Mouse (Mus musculus) natural killer cell, adult 2 months (primary cell): ENCODE measurements around the gene Dnah2.

Experiments used
- DNase-seq, 2 experiments: peaks; one replicate each; pipeline ENCODE4 v3.0.0; 2022; ENCODE audit warnings: low spot score in 2 of 2

Gene Dnah2

GRCm38 (mm10) chr11:69408541-69409377 is 140.2 kb downstream of the Dnah2 start:
- DNase-seq: peak; percentile 84

GRCm38 (mm10) chr11:69407724-69408004 is 141.2 kb downstream of the Dnah2 start:
- no peak for DNase-seq

GRCm38 (mm10) chr11:69406867-69407723 is 141.8 kb downstream of the Dnah2 start:
- no peak for DNase-seq

- DNase-seq: no peak
Measured at GRCm38 (mm10) chr11:69406282-69406681, 142.6 kb downstream of the Dnah2 start.

GRCm38 (mm10) chr11:69405397-69406200 is 143.3 kb downstream of the Dnah2 start:
- no peak for DNase-seq

- no peak for DNase-seq
Measured at GRCm38 (mm10) chr11:69404595-69405396, 144.1 kb downstream of the Dnah2 start.

- DNase-seq: no peak
Measured at GRCm38 (mm10) chr11:69403691-69404594, 145.0 kb downstream of the Dnah2 start.

- DNase-seq: no peak
Measured at GRCm38 (mm10) chr11:69401987-69402386, 146.9 kb downstream of the Dnah2 start.

- DNase-seq: peak; percentile 82 to 88
Measured at GRCm38 (mm10) chr11:69401210-69401637, 147.7 kb downstream of the Dnah2 start.

GRCm38 (mm10) chr11:69400083-69400850 is 148.6 kb downstream of the Dnah2 start:
- DNase-seq: no peak

GRCm38 (mm10) chr11:69399201-69400082 is 149.5 kb downstream of the Dnah2 start:
- DNase-seq: no peak

- DNase-seq: no peak
Measured at GRCm38 (mm10) chr11:69398486-69399200, 150.3 kb downstream of the Dnah2 start.

GRCm38 (mm10) chr11:69398059-69398458 is 150.9 kb downstream of the Dnah2 start, which contains the start of gene Tmem88:
Tmem88 (minus strand) TSS chr11:69398234.
- peak in 1 of 2 experiments; percentile 18 for DNase-seq

- no peak for DNase-seq
Measured at GRCm38 (mm10) chr11:69397581-69398057, 151.3 kb downstream of the Dnah2 start.

- DNase-seq: no peak
Measured at GRCm38 (mm10) chr11:69396772-69397171, 152.1 kb downstream of the Dnah2 start.

- peak; percentile 96 for DNase-seq
Measured at GRCm38 (mm10) chr11:69395634-69396373, 153.1 kb downstream of the Dnah2 start.

- peak; percentile 91 to 93 for DNase-seq
Measured at GRCm38 (mm10) chr11:69395235-69395633, 153.7 kb downstream of the Dnah2 start, which contains the start of the genes Naa38 and Cyb5d1. Naa38 (plus strand) TSS chr11:69395487. Cyb5d1 (minus strand) TSS chr11:69395631.
